Mouse (Mus musculus): Measurements from ENCODE around the gene Hdac7. TPM values are rescaled to one million over a fixed set of nuclear protein-coding genes. Genes with fewer than 3 reads are reported as not detected.

Hdac7 gene
- total RNA-seq, 2 experiments from 2014 or later = 21.3 to 25.0 TPM

DNA sequence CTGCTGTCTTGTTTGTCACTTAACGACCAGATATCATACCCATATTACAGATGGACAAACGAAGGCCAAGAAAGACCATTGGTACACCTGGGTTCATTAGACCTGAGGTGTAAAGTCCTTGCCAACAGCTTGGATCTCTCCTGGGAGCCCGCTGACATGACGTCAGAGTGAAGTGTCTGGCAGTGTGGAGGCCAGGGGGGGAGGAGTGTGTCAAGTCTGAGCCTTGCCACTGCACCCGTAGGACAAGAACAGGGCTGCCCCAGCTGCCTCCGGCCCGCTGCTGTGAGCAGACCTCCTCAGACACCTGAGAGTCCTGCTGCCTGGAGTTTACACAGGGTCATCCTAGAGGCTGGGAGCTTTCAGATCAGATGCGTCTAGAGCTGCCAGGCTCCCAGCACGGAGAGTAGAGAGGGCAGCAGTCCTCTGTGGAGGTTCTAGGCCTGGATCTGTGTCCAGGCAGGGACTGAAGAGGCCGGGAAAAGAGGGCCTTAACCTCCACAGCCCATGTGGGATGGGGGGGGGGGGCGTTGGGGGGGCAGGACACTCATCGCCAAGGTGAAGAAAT, 100.3 kb downstream of the Hdac7 start:
- DNase-seq = no peak

DNA sequence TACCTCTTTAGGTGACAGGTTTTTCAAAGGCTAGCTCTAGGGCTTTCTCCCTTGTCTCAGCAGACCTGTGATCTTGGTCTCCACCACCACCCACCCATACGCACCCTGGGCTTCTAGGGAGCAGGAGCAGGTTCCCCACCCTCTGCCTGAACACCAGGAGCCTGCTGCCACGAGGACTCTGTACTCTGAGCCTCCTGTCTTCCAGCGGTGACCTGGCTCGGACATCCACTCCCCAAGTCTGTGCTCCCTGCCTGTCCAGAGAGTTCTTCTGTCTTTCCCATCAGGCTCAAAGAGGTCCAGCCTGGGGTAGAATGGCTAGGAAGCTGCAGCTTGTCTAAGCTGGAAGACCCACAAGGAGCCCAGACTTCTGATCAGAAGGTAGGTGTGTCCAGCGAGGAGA, 101.1 kb downstream of the Hdac7 start:
- DNase-seq = no peak

Other genes starting within 250 kb of the Hdac7 start
- 10 to 100 TPM; 21.0 to 23.3 TPM for gene Rpap3, start 138.7 kb downstream of the Hdac7 start, total RNA-seq (2021)
- under 1 TPM; 0.27 to 0.71 TPM for gene Endou, start 113.2 kb downstream of the Hdac7 start, total RNA-seq (2021)
- gene Rapgef3, start 76.5 kb downstream of the Hdac7 start, total RNA-seq (2021) = 10 to 100 TPM; 41.0 to 59.9 TPM
- gene Slc48a1, start 66.0 kb downstream of the Hdac7 start, total RNA-seq (2021) = 100 to 1,000 TPM; 133 to 137 TPM
- gene Vdr, start 66.1 kb upstream of the Hdac7 start, total RNA-seq (2021) = under 1 TPM; 0.30 to 0.37 TPM
- gene Tmem106c, start 119.7 kb upstream of the Hdac7 start, total RNA-seq (2021) = 10 to 100 TPM; 29.1 to 30.4 TPM
- under 1 TPM; 0.47 to 0.48 TPM for gene Col2a1, start 160.2 kb upstream of the Hdac7 start, total RNA-seq (2021)
- gene Pfkm, start 248.1 kb upstream of the Hdac7 start, total RNA-seq (2021) = 100 to 1,000 TPM; 305 to 384 TPM
- 10 to 100 TPM; 12.3 to 14.2 TPM for gene Senp1, start 249.2 kb upstream of the Hdac7 start, total RNA-seq (2021)

Measured in layer of hippocampus, postnatal 36 days (tissue).